ENCODE assay signal across 9 mouse cellular contexts in the genomic region with DNA sequence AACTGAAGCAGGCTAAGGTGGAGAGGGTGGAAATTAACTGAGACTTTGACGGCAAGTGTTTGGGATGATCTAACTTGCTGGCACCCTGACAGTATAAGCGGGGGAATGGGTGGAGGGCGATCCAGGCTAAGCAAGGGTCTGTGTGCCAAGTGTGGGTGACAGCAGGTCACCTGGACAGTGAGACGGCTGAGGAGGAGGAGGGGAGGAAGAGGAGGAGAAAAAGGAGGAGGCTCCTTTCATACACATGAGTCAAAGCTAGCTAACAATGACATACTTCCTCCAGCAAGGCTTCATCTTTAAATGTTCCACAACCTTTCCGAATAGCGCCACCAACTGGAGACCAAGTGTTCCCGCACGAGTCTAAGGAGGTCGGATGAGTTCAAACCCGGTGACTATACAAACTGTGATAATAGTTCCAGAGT. TPM values are rescaled to one million over a fixed set of nuclear protein-coding genes. Genes with fewer than 3 reads are reported as not detected.
DNase-seq lines count a peak whose midpoint lies in the region; ATAC-seq and TF ChIP-seq lines count a peak whose summit lies in the region.
"Had no signal": no experiment of that assay in that cellular context is flagged by ENCODE, and none has a peak within 500 bp of the region (broad histone marks: within the 10 kb centered on the region; RNA-seq: fewer than 3 reads in every experiment).

No protein-coding gene starts in this region.

- DNase-seq in frontal cortex, postnatal 10 days (ENCODE audit: low spot score in 2 of 2): no peak
- DNase-seq in B cell, adult 2 months: peak; percentile 64
- peak; percentile 61 to 76 for DNase-seq in adrenal gland, postnatal 36 days
- peak; percentile 76 for DNase-seq in induced T-regulatory cell, adult 2 months (ENCODE audit: low read depth)

- TF ChIP-seq CTCF in small intestine, adult 2 months (IDR thresholded peaks at IDR 0.05; ENCODE audit: extremely low read depth, insufficient read length, insufficient replicate concordance, low read depth, low read length): peak; percentile 54; the same call in 1 of the 2 replicates

- H3K4me1 ChIP-seq in liver, embryonic 15.5 days (replicated peaks): peaks cover 24% of the 10 kb centered on the region
- H3K4me1 ChIP-seq in small intestine, adult 2 months (ENCODE audit: control insufficient read depth, insufficient read depth, insufficient read length, low read length): peaks cover 2% of the 10 kb centered on the region; the same call in 1 of the 2 replicates
- H3K4me1 ChIP-seq: limb, embryonic 15.5 days had no signal

- no peak for TF ChIP-seq POLR2A in small intestine, adult 2 months (IDR thresholded peaks at IDR 0.05; ENCODE audit: low read depth, low read length)

- H3K9me3 ChIP-seq in liver, embryonic 15.5 days (replicated peaks): no peaks in the 10 kb centered on the region
- H3K9me3 ChIP-seq: limb, embryonic 15.5 days had no signal

- no peaks in the 10 kb centered on the region for H3K36me3 ChIP-seq in liver, embryonic 15.5 days (replicated peaks)
- H3K36me3 ChIP-seq in small intestine, adult 2 months (ENCODE audit: control insufficient read depth, insufficient read depth, low read length): no peaks in the 10 kb centered on the region

- WGBS in liver, embryonic 15.5 days (ENCODE audit: insufficient replicate concordance): 25% methylated on average over 10 of the region's 10 CpGs
- WGBS in small intestine, adult 2 months: 10% methylated on average over 10 of the region's 10 CpGs

- no peak overlapping the region for H3K4me3 ChIP-seq in liver, embryonic 15.5 days (replicated peaks)
- peak overlapping the region; percentile 42 for H3K4me3 ChIP-seq in small intestine, adult 2 months (ENCODE audit: low read depth, low read length)
- H3K4me3 ChIP-seq: limb, embryonic 15.5 days had no signal

- ATAC-seq in frontal cortex, adult (ENCODE audit: low TSS enrichment): peak; percentile 99
- ATAC-seq in erythroblast, adult 5-6 weeks (replicated peaks; ENCODE audit: low FRiP score, poor library complexity, severe bottlenecking): peak; percentile 75
- ATAC-seq in liver, embryonic 15.5 days (ENCODE audit: insufficient read depth): peak; percentile 38; the same call in 1 of the 2 replicates

- no peak overlapping the region for H3K4me2 ChIP-seq in liver, embryonic 15.5 days
- H3K4me2 ChIP-seq: limb, embryonic 15.5 days had no signal

- H3K27ac ChIP-seq in liver, embryonic 15.5 days (replicated peaks): no peak overlapping the region
- no peak overlapping the region for H3K27ac ChIP-seq in small intestine, adult 2 months (ENCODE audit: insufficient read depth, low read depth, low read length)
- H3K27ac ChIP-seq: limb, embryonic 15.5 days had no signal

- no peak overlapping the region for H3K9ac ChIP-seq in liver, embryonic 15.5 days
- H3K9ac ChIP-seq: limb, embryonic 15.5 days had no signal

- H3K27me3 ChIP-seq in liver, embryonic 15.5 days: no peaks in the 10 kb centered on the region
- H3K27me3 ChIP-seq in small intestine, adult 2 months (ENCODE audit: control insufficient read depth, insufficient read depth, low read length): no peaks in the 10 kb centered on the region
- H3K27me3 ChIP-seq: limb, embryonic 15.5 days had no signal

RNA-seq across cellular contexts. Expression of a gene that starts 10.3 kb away (rescaled TPM):
- 1 to 10 TPM; 5.6 to 5.7 TPM for total RNA-seq in adrenal gland, postnatal 36 days (2021)
- total RNA-seq in erythroblast, adult 5-6 weeks (2015; ENCODE audit: low replicate concordance): 2.7 TPM in 1 of 2 replicates, not detected in the other
- 4.7 and 5.0 TPM in 2 replicates for total RNA-seq in erythroblast, adult 5-6 weeks (2017; ENCODE audit: low replicate concordance)
- 1.9 and 2.1 TPM in 2 replicates for polyA plus RNA-seq in liver, embryonic 15.5 days (2015; fragmentation: Nextera tagmentation; extraction: Ambion mirVana)
- polyA plus RNA-seq in small intestine, adult 2 months (2012; rRNA removed): 0.89 and 1.5 TPM in 2 replicates

RNA-seq across cellular contexts. Expression of a gene that starts 13.1 kb away (rescaled TPM):
- not detected for total RNA-seq in adrenal gland, postnatal 36 days (2021)
- not detected in 2 replicates for total RNA-seq in erythroblast, adult 5-6 weeks (2015; ENCODE audit: low replicate concordance)
- not detected in 2 replicates for total RNA-seq in erythroblast, adult 5-6 weeks (2017; ENCODE audit: low replicate concordance)
- polyA plus RNA-seq in liver, embryonic 15.5 days (2015; fragmentation: Nextera tagmentation; extraction: Ambion mirVana): 0.05 and 0.14 TPM in 2 replicates
- polyA plus RNA-seq in small intestine, adult 2 months (2012; rRNA removed): 0.09 and 0.15 TPM in 2 replicates

RNA-seq across cellular contexts. Expression of a gene that starts 17.1 kb away (rescaled TPM):
- 100 to 1,000 TPM; 158 to 177 TPM for total RNA-seq in adrenal gland, postnatal 36 days (2021)
- 113 and 121 TPM in 2 replicates for total RNA-seq in erythroblast, adult 5-6 weeks (2015; ENCODE audit: low replicate concordance)
- total RNA-seq in erythroblast, adult 5-6 weeks (2017; ENCODE audit: low replicate concordance): 170 and 171 TPM in 2 replicates
- 182 and 198 TPM in 2 replicates for polyA plus RNA-seq in liver, embryonic 15.5 days (2015; fragmentation: Nextera tagmentation; extraction: Ambion mirVana)
- polyA plus RNA-seq in small intestine, adult 2 months (2012; rRNA removed): 10.2 and 14.1 TPM in 2 replicates

RNA-seq across cellular contexts. Expression of a gene that starts 46.8 kb away (rescaled TPM):
- 1 to 10 TPM; 6.6 to 6.9 TPM for total RNA-seq in adrenal gland, postnatal 36 days (2021)
- 0.84 and 2.7 TPM in 2 replicates for total RNA-seq in erythroblast, adult 5-6 weeks (2015; ENCODE audit: low replicate concordance)
- 0.70 and 1.4 TPM in 2 replicates for total RNA-seq in erythroblast, adult 5-6 weeks (2017; ENCODE audit: low replicate concordance)
- 3.6 and 4.4 TPM in 2 replicates for polyA plus RNA-seq in liver, embryonic 15.5 days (2015; fragmentation: Nextera tagmentation; extraction: Ambion mirVana)
- 4.2 and 11.0 TPM in 2 replicates for polyA plus RNA-seq in small intestine, adult 2 months (2012; rRNA removed)

Comparison
In these comparisons a context has a peak if more than half of its experiments do, and no peak if none do; other contexts are left out.
1. ATAC-seq: peak in every context shown above with its lines; median percentile 99 in frontal cortex, adult; 75 in erythroblast, adult 5-6 weeks; 38 in liver, embryonic 15.5 days.
2. DNase-seq: peak in B cell, adult 2 months (2 of 2), adrenal gland, postnatal 36 days (2 of 2) and induced T-regulatory cell, adult 2 months (single experiment); none in frontal cortex, postnatal 10 days (0 of 2).